Mouse (Mus musculus): ENCODE results near the gene Plpp6.
A peak's percentile ranks its signal among the peaks of the same experiment; 100 is the strongest.

DNA sequence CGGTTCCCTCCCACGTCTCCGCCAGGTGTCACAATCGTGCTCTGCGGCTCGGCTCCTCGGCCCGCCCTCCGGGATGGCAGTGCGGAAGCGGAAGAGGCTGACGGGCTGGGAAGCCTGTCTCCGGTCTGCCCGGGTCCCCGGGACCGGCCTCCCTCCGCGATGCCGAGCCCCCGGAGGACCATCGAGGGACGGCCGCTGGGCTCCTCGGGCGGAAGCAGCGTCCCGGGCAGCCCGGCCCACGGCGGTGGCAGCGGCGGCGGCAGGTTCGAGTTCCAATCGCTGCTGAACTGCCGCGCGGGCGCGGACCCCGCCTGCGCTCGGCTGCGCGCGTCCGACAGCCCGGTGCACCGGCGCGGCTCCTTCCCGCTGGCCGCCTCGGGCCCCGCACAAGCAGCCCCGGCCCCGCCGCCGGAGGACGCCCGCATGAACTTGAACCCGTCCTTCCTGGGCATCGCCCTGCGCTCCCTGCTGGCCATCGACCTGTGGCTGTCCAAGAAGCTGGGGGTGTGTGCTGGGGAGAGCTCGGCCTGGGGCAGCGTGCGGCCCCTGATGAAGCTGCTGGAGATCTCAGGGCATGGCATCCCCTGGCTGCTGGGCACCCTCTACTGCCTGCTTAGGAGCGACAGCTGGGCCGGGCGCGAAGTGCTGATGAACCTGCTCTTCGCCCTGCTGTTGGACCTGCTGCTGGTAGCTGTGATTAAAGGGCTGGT lies at the start of gene Plpp6:
- 0 out of 2 replicates have a peak, but pooled peaks have one; percentile 11 for TF ChIP-seq CTCF (IDR thresholded peaks at IDR 0.05; ENCODE audit: extremely low read depth, insufficient read depth, low read length)
- no peak for TF ChIP-seq POLR2A (IDR thresholded peaks at IDR 0.05; ENCODE audit: extremely low read depth, insufficient read depth, low read length)

Data from cortical plate, adult 2 months (tissue).